Mouse (Mus musculus) kidney, postnatal 36 days (tissue): ENCODE data around the gene Clip2.

Experiments used
- DNase-seq, 2 experiments: peaks; one replicate each; pipeline ENCODE4 v3.0.0; 2021 to 2022; ENCODE audit warnings: mixed read lengths in 2 of 2

The Clip2 gene

DNA sequence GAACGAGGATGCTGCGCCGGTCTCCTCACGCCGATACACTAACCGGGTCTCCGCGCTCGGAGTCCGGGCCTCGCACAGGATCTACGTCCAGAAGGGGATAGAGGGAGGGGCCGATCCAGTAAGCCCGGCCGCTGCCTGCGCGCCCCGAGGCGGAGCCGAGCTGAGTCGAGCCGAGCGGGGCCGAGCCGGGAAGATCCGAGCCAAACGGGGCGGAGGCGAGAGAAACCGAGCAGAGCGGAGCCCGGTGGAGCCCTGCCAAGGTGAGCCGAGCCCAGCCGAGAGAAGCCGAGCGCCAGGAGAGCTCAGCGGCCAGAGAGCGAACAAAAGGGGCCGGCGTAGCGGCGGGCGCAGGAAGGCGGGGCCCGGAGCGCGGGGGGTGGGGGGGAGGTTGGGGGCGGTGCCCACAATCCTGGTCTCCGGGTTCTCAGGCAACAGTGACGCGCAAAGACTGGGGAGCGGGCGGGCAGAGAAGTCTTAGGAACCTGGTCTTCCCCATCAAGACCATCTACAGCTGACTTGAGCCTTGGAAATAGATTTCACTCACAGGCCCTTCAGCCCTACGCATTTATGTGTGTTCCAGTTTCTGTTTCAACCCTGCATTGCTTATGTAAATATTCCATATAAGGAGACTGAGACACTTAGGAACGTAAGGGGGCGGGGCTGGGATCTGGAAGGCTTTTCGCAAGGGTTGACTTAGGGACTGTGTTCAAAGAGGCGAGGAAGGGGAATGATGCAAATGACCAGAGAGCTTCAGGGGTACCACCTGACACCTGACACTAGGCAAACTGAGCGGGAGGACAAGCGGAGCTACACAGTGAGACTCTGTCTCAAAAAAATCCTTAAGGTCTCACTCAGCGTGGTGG, at the start of gene Clip2:
TSS of gene Clip2 (minus strand) at position 325 of the 863 bp plus-strand sequence.
- DNase-seq: peak; percentile 99 to 100

DNA sequence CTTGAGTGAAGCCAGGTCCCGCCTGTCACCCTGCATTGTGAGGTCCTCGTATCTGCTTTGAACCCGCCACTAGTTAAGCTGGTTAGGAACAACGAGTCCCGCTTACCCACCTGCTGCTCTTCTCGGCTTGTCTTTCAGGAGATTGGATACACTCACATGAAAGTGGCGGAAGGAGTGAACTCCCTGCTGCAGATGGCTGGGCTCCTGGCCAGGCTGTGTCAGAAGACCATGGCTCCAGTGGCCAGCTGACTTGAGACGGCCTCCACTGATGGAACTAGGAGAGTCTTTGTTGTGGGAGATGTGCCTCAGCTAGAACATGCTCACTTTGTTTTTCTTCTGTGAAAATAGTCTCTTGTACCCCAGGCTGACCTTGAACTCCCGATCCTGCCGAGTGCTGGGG, 45.5 kb upstream of the Clip2 start:
- no peak for DNase-seq

DNA sequence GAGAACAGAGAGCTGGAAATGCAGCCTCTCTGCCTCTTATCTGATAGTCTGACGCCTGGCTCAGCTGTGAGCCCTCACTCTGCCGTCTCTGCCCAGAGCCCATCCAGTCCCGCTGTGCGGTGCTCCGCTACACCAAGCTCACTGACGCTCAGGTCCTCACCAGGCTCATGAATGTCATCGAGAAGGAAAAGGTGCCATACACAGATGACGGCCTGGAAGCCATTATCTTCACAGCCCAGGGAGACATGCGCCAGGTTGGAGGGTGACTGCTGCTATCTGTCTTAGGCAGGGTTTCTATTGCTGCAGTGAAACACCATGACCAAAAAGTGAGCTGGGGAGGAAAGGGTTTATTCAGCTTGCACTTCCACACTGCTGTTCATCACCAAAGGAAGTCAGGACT, 40.9 kb upstream of the Clip2 start:
- DNase-seq: no peak

DNA sequence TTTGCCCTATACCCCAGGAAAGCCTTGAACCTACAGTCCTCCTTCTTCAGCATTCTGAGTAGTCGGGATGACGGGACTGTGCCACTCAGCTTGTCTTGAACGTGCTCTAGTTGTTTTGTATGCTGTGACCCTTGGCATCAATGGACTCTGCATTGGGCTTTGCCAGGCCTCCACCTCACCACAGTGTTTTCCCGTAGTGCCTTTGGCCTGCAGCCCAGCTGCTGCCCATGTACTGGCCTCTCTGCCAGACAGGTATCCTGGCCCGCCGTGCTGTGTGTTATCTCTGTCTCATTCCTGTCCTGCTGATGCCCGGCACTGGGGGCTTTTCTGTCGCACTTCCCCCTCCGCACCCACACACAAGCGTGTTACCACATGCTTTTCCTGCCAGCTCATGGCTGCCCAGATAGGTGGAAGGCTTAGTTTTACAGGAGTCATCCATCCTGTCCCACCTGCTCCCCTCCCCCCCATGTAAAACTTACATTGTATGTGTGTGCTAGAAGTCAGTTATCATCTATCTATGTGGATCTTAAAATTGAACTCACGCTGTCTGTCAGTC, 39.9 kb upstream of the Clip2 start:
- peak; percentile 55 to 71 for DNase-seq

DNA sequence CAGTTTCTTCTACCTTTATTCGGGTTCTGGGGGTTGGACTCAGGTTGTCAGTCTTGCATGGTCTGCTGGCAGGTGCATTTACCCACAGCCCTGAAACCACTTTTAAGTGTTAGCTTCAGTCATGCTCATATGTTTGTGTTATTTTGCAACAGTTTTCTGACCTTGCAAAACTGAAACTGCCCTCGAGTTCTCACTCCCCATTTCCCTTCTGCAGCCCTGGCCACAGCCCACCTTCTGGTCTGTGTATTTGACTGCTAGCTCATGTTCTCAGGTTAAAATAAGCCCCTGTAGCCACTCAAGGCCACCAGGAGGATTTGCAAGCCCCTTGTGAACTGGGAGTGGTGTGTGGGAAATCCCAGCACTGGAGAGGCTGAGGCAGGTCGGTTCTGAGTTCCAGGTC, 37.7 kb upstream of the Clip2 start:
- DNase-seq: no peak

DNA sequence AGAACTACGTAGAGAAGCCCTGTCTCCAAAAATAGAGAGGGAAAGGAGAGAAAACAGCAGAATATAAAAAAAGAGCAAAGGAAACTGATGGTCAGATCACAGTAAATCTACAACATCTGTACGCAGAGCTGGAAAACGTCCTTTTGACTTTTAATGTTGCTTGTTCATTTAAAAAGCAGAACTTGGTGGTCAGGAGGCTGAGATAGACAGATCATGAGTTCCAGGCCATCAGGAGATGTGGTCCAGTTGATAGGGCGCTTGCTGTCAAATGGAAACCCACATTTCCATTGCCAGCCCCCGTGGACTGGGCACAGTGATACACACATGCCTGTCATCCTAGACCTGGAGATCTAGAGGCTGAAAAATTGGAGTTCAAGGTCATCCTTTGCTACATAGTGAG, 32.6 kb upstream of the Clip2 start:
- no peak for DNase-seq

DNA sequence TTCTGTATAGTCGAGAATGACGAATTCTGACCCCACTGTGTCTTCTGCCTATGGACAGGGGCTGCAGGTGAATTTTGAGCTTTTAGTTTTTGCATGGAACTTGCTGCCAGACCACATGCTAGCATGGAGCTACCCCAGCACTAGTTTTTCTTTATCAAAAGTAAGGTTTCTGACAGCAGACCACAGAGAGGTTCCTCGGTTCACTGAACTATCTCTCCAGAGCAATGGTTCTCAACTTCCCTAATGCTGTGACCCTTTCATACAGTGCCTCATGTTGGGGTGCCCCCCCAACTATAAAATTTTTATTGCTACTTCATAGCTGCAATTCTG, 31.6 kb upstream of the Clip2 start:
- DNase-seq: no peak

DNA sequence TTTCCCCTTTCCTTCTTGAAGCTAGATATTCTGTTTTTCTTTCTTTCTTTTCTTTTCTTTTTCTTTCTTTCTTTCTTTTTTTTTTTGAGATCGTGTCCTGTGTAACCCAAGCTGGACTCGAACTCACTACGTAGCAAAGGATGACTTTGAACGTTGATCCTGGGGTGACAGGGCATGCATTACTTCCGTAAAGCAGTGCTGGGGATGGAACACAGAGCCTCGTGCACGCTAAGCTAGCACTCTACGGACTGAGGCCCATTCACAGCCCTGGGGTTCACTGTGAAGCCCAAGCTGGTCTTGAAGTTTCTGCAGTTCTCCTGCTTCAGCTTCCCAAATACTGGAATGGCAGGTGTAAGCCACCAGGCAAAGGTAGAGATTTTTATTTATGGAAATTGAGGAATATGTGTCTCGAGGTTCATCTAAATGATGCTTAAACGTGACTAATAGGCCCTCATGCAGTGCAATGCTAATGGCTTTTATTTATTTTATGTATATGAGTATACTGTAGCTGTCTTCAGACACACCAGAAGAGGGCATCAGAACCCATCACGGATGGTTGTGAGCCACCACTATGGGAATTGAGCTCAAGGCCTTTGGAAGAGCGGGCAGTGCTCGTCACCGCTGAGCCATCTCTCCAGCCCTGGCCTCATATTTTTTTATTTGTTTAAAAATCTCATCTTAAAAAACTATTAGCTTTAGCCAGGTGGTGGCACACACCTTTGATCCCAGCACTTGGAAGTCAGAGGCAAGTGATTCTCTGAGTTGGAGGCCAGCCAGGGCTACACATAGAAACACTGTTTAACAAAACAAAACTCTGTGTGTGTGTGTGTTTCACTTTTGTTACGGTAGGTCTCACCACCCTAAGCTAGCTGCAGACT, 31.0 kb upstream of the Clip2 start:
- DNase-seq: peak in 1 of 2 experiments; percentile 64

DNA sequence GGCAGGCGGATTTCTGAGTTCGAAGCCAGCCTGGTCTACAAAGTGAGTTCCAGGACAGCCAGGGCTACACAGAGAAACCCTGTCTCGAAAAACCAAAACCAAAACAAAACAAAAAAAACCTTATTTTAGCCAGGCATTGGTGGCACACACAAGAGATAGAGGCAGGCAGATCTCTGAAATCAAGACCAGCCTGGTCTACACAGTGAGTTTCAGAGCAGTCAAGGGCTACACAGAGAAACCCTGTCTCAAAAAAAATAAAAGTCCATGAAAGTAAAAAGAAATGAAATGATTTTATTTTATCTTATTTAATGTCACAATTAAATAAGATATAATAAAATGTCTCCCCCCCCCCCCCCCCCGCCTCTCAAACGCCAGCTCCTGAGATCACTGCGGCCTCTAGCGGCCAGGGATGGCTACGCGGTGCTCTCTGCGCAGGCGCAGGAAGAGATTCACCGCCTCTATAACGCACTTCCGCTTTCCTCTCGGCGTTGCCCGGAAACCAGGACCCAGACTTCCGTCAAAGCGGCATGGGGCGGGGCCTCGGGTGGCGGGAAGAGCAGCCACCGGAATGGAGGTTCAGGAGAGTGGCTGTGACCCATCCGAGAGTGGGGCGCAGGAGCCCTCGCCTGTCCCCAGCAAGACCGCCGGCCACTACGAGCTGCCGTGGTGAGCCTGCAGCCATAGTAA, 30.1 kb upstream of the Clip2 start:
- DNase-seq: peak; percentile 97 to 99

DNA sequence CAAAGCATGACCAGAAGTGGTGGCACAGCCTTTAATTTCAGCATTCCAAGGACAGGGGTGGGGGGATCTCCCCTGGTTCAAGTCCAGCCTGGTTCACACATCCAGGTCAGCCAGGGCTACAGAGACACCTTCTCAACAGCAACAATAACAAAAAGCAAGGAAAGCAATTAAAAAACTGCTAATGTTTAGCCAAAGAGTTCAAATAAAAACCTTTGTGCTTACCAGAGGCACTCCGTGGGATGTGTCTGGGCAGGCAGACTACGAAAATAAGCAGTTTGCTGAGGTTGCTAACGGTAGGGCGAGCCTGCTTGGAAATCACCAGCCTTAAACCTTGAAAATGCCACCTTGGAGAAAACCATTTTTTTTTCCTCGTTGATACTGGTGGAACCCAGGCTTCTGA, 28.9 kb upstream of the Clip2 start, which contains the start of gene Rfc2:
TSS of gene Rfc2 (plus strand) at position 221 of the 400 bp plus-strand sequence.
- DNase-seq: peak; percentile 54 to 69

DNA sequence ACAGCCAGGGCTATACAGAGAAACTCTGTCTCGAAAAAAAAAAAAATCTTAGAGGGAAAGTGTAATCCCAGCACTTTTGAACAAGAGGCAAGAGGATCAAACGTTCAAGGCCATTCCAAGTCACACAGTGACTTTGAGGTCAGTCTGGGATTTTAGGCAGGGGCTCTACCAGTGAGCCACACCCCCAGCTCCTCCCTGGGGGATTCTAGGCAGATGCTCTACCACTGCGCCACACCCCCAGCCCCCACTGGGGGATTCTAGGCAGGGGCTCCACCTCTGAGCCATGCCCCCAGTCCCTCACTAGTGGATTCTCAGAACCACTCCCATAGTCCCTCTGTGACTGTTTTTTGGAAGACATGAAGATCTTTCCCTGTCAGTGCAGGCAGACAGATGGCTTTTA, 26.9 kb upstream of the Clip2 start:
- no peak for DNase-seq

DNA sequence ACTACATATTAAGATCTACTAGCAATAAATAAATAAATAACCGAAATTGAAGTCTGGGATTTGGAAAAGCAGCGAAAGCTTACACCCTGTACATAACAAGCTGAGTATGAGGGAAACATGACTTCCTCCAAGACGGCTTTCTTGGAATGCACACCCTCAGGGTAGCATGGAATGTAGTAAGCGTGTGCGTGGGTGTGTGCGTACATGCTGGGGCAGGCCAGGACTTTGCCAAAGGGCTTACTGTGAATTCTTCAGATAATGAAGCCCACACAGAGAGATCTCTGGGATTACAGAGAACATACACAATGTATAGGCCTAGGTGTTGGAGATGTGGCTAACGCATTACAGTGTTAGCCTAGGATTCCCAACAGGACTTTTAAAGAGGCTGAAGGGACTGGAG, 25.3 kb upstream of the Clip2 start:
- no peak for DNase-seq

DNA sequence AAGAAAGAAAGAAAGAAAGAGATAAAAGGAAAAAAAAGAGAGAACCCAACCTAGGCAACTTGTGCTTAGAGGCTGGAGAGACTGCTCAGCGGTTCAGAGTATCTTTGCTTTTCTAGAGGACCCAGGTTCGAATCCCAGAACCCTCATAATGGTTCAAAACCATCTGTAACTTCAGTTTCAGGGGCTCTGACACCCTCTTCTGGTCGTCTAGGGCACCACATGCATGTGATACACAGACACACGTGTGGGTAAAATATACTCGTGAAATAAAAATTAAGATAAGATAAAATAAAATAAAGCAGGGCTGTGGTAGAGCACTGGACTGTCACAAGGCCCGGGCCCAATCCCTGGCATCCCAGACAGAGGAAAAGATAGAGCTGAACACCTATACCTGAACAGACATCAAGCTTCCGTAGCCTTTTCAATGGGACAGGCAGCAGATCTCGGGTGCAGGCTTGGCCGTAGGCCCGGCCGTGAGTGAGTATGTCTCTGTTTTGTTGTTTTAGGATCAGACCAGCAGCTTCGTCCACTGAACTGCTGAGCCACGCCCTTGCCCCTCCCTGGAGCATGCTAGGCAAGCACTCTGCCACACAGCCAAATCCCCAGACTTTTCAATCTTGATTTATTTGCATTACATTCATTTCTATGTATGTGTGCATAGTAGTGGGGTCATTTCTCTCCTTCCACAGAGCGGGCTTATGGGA, 24.4 kb upstream of the Clip2 start:
- peak in 1 of 2 experiments; percentile 30 for DNase-seq

DNA sequence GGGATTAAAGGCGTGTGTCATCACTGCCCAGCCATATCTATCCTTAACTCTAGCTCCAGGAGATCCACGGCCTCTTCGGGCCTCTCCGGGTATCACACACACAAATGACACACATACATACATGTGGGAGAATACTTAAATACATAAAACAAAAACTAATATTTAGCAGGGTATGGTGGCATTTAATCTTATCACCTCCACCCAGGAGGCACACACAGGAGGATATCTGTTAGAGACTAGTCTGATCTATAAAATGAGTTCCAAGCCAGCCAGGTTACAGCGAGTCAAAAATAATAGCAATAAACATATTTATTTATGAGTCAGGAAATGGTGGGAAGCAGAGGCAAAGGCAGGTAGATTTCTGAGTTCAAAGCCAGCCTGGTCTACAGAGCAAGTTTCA, 23.6 kb upstream of the Clip2 start:
- DNase-seq: no peak

DNA sequence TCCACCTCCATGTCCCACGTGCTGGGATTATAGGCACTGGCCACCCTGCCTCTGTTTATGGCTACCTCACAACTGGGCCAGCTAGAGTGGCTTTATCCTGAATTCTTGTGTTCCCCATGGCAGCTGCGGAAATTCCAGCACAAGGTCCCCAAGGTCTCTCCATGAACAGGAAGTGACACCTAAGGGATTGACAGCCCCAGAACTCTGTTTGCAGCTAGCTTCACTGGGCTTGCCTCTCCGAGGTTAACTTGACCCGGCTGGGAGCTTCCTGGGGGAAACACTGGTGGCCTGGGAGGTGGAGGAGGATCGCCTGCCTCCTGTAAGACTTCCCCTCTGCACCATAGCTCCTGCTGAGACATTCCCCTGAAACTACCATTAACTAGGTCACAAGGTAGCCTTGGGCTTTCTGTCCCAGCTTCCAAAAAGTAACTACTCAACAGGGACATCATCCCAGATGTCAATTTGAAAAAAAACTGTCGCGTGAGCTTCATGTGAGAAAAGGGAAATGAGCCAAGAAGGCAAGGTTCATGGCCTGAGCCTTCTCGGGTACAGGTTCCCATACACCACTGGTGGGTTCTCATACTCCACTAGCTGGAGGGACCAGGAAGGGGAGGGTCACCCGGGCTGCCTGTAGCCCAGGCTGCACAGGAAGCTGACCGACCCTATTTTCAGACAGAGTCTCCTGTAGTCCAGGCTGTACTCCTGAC, 20.4 kb upstream of the Clip2 start:
- DNase-seq: peak; percentile 53 to 66

DNA sequence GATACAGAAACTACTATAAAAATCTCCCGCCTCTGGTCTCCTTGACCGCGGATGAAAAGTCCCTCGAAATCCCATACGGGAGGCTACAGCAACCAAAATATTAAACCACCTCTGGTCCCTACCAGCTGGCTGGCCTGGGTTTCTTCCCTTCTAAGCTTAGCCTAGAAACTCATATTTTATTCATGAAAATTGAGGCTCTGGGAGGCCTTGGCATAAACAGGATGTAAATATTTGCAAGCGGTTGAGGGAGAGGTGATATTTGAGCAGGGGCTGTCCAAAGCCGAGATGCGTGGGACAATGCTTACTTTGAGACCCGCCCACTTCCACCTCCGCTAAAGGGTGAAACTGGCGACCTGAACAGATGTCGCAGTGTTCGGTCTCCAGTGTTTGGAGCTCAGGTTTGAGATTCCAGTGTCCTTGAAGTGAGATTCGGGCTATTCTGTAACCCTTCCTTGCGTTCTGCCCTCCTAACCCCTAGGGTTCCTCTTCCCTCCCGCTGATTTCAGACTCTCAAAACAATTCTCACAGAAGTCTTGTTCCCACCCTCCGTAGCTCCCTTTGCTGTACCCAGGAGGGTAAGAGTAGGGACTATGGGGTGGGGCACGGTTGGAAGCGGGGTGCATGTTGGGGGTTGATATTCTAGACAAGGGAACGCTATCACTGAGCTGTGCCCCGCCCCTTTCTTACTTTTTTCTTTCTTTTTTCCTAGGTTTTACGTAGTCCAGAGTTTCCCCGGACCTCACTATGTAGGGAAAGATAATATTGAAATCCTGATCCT, 19.7 kb upstream of the Clip2 start:
- DNase-seq: peak; percentile 78 to 83

DNA sequence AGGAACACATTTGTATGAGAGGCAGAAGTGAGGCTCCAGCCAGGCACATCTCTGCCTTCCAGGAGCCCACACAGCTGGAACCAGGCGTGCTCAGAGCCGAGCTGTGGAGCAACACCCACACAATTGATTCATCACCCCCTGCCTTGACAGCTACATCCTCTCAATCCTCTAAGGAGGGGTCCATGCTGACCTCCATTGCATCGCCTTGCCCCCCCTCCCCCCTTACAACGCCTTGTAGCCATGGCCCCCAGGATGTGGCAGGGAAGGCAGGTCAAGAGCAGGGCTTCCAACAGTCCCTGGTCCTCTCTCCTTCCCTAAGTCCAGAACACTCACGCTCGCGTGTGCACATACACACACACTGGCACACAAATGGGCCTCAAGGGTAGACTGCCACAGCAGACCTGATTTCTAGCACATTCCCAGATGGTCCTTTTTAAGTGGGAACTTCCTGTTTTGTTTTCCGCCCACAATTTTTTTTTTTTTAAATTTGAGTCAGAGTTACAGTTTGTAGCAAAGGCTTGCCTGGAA, 16.8 kb upstream of the Clip2 start:
- peak; percentile 38 to 41 for DNase-seq

DNA sequence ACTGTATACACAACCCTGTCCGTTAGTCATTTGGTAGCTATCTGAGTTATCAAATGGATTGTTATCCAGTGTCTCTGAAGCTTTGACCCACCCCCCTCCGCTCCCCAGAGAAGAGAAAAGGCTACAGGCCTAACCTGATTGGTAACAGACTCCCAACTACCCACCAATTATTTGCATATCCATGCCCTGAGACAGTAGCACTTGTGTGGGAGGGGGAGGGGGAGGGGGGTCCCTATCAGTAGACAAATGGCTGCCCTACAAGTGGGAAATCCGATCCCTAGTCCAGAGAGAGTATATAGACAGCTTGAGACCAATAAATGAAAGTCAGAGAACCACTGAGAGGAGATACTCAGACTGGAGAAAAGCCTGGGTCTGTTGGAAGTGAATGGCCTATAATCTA, 15.8 kb upstream of the Clip2 start:
- DNase-seq: no peak

DNA sequence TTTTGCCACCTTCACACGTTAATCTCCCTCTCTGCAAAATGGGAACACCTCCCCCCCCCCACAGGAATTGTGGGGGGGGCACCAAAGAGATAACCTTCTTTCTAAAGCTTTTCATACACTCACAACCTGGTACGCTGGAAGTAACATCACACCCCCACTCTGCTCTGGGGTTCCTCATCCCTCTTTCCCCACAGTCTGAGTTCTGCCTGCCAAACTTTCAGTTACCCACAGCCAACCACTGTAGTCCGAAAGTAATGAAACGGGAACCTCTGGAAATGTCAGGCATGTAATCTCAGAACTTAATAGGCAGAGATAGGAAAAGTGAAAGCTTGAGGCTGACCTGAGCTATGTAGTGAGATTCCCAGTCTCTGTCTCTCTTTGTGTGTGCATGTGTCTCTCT, 15.2 kb upstream of the Clip2 start:
- DNase-seq: no peak

DNA sequence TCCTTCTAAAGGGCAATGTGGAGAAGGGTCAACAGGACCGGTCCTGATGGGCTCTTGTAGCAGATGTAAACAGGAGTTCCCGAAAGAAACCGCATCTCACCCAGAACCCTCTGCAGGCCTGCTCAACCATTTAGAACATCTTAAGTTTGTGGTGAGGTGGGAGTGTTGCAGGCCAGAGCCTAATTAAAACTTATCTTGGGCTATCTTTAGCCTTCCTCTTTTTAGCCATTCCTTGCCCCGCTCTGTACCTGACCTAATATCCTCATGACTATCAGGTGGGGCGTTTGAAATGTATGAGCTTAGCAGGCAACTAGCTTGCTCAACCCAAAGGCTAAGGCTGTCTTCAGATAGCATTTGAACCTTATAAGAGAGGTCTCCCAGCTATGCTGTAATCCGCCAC, 13.5 kb upstream of the Clip2 start:
- DNase-seq: no peak

DNA sequence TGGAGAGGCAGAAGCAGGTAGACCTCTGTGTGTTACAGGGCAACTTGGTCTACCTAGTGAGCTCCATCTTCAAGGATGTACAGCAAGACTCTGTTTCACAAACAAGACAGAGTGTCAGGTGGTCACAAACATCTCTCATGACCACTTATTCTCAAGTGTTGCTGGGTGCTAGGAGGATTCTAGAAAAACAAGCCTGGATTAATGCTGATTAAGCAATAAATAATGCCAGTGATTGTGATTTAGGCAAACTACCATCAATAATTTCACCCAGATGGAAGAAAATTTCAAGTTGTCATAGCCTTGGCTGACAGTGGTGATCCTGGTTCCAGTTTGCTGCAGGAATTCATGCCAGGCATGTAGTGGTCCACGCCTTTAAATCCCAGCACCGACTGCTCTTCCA, 12.0 kb upstream of the Clip2 start:
- no peak for DNase-seq
